ENCODE assay signal across 8 mouse cellular contexts in the genomic region with DNA sequence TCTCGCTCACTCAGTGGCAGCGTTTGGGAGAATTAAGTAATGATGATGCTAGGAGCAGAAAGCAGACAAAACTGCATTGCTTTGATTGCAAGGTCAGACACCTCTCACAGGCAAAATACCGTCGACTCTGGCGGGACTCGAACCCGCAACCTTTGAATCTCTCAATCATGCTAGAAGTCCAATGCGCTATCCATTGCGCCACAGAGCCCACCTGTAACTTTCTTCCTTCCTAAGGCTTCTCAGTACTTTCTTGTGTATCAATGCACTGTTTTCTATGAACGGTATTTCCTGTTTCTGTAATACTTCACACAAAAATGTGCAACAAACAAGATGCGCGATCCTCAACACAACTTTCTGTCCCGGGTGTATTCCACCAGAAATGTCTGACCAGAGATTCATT. TPM values are rescaled to one million over a fixed set of nuclear protein-coding genes. Genes with fewer than 3 reads are reported as not detected.
A peak's percentile ranks its signal among the peaks of the same experiment; 100 is the strongest.
DNase-seq lines count a peak whose midpoint lies in the region; ATAC-seq and TF ChIP-seq lines count a peak whose summit lies in the region.

No protein-coding gene starts in this region.

- H3K9ac ChIP-seq in lung, embryonic 14.5 days: peak overlapping the region; percentile 20; the same call in 1 of the 2 replicates
- no peak overlapping the region for H3K9ac ChIP-seq in midbrain, embryonic 14.5 days (replicated peaks; ENCODE audit: low read length)

- peak; percentile 84 for DNase-seq in lung, embryonic 14.5 days
- DNase-seq in lung, postnatal 4 days: no peak
- DNase-seq in T-cell, adult 2 months (ENCODE audit: low spot score): peak; percentile 48
- DNase-seq in heart, postnatal 4 days: peak; percentile 12
- DNase-seq in midbrain, embryonic 14.5 days: peak; percentile 42
- no peak for DNase-seq in layer of hippocampus, adult 2 months (ENCODE audit: low spot score in 2 of 2)
- DNase-seq in ovary, postnatal 14 days (ENCODE audit: low spot score): no peak
- DNase-seq in urinary bladder, postnatal 25 days (ENCODE audit: low spot score): no peak

- no peak overlapping the region for H3K27ac ChIP-seq in lung, embryonic 14.5 days (ENCODE audit: low read depth)
- H3K27ac ChIP-seq in midbrain, embryonic 14.5 days (replicated peaks; ENCODE audit: low read depth, low read length): no peak overlapping the region
- H3K27ac ChIP-seq in layer of hippocampus, adult 2 months: no peak overlapping the region

- H3K4me1 ChIP-seq in lung, embryonic 14.5 days (ENCODE audit: insufficient read depth): 0 out of 2 replicates have a peak, but pooled peaks cover 11% of the 10 kb centered on the region
- 0 out of 2 replicates have a peak, but pooled peaks cover 5% of the 10 kb centered on the region for H3K4me1 ChIP-seq in midbrain, embryonic 14.5 days (ENCODE audit: control insufficient read depth, insufficient read depth, low read length)

- H3K9me3 ChIP-seq in lung, embryonic 14.5 days (ENCODE audit: low read depth, low read length): no peaks in the 10 kb centered on the region
- no peaks in the 10 kb centered on the region for H3K9me3 ChIP-seq in midbrain, embryonic 14.5 days (ENCODE audit: control insufficient read depth, low read length)

- peaks cover 6% of the 10 kb centered on the region; the same call in 1 of the 2 replicates for H3K27me3 ChIP-seq in lung, embryonic 14.5 days (ENCODE audit: insufficient read depth, low read length)
- peaks cover 62% of the 10 kb centered on the region for H3K27me3 ChIP-seq in midbrain, embryonic 14.5 days (ENCODE audit: control insufficient read depth, insufficient read depth, low read length)

- H3K4me3 ChIP-seq in lung, embryonic 14.5 days (ENCODE audit: low read depth, low read length): peak overlapping the region; percentile 54
- no peak overlapping the region for H3K4me3 ChIP-seq in midbrain, embryonic 14.5 days (replicated peaks; ENCODE audit: low read depth, low read length)
- no peak overlapping the region for H3K4me3 ChIP-seq in layer of hippocampus, adult 2 months

- peak overlapping the region; percentile 89 for H3K4me2 ChIP-seq in lung, embryonic 14.5 days
- peak overlapping the region; percentile 48 for H3K4me2 ChIP-seq in midbrain, embryonic 14.5 days (ENCODE audit: low read length)

- ATAC-seq in lung, embryonic 14.5 days (ENCODE audit: insufficient read depth): no peak
- ATAC-seq in midbrain, embryonic 14.5 days (ENCODE audit: low FRiP score, low TSS enrichment): no peak

- TF ChIP-seq CTCF in lung, embryonic 14.5 days (IDR thresholded peaks at IDR 0.05; ENCODE audit: low read depth): no peak
- no peak for TF ChIP-seq CTCF in layer of hippocampus, adult 2 months (conservative IDR thresholded peaks at IDR 0.05)

- 7% methylated on average over 13 of the region's 13 CpGs for whole genome bisulfite sequencing in lung, embryonic 14.5 days
- 4% methylated on average over 13 of the region's 13 CpGs for WGBS in midbrain, embryonic 14.5 days

- no peaks in the 10 kb centered on the region for H3K36me3 ChIP-seq in lung, embryonic 14.5 days (ENCODE audit: insufficient read depth)
- H3K36me3 ChIP-seq in midbrain, embryonic 14.5 days (ENCODE audit: control insufficient read depth, insufficient read depth, low read length): no peaks in the 10 kb centered on the region

RNA-seq across cellular contexts. Expression of gene Zfp184, which starts 27.9 kb away (rescaled TPM):
- 16.0 and 16.4 TPM in 2 replicates for polyA plus RNA-seq in lung, embryonic 14.5 days (2014; fragmentation: Nextera tagmentation; extraction: Ambion mirVana)
- total RNA-seq in heart, postnatal 4 days (2021): 1 to 10 TPM; 3.9 TPM
- 16.8 and 18.2 TPM in 2 replicates for polyA plus RNA-seq in midbrain, embryonic 14.5 days (2014; fragmentation: Nextera tagmentation; extraction: Ambion mirVana)
- total RNA-seq in layer of hippocampus, adult 2 months (2021): 1 to 10 TPM; 3.5 to 4.6 TPM

Comparison
In these comparisons a context has a peak if more than half of its experiments do, and no peak if none do; other contexts are left out.
1. DNase-seq: peak in lung, embryonic 14.5 days (single experiment), T-cell, adult 2 months (single experiment), heart, postnatal 4 days (single experiment) and midbrain, embryonic 14.5 days (single experiment); none in lung, postnatal 4 days (0 of 2), layer of hippocampus, adult 2 months (0 of 2), ovary, postnatal 14 days (single experiment) and urinary bladder, postnatal 25 days (single experiment).